Mouse (Mus musculus) myocyte (in vitro differentiated cells): ENCODE data around the gene Mpc1. TPM values are rescaled to one million over a fixed set of nuclear protein-coding genes. Genes with fewer than 3 reads are reported as not detected.

Experiments
- H3K27me3 ChIP-seq: one replicate; pipeline ENCODE4 v1.6.1; 2011; ENCODE audit not compliant: control insufficient read depth, insufficient read depth, insufficient read length
- H3K36me3 ChIP-seq: one replicate; pipeline ENCODE4 v1.6.1; 2011; ENCODE audit not compliant: control insufficient read depth, insufficient read depth
- H3K4me2 ChIP-seq: one replicate; pipeline ENCODE4 v1.6.1; 2011; ENCODE audit warnings: low read depth, control low read depth
- H3K4me3 ChIP-seq: one replicate; pipeline ENCODE4 v1.5.1; 2011; ENCODE audit warnings: mild to moderate bottlenecking, control low read depth, moderate library complexity
- H3K79me2 ChIP-seq: one replicate; pipeline ENCODE4 v1.6.1; 2011; ENCODE audit not compliant: control insufficient read depth, insufficient read depth
- H3ac ChIP-seq: one replicate; pipeline ENCODE4 v1.6.1; 2011; ENCODE audit not compliant: control insufficient read depth, insufficient read length
- CEBPB ChIP-seq: IDR thresholded peaks from 2 replicates; pipeline ENCODE4 v1.6.1; 2011; ENCODE audit warnings: mild to moderate bottlenecking, moderate library complexity; ENCODE audit not compliant: poor library complexity, insufficient read depth, severe bottlenecking
- E2F4 ChIP-seq: IDR thresholded peaks from one replicate; pipeline ENCODE4 v1.6.1; 2011; ENCODE audit warnings: mild to moderate bottlenecking, control low read depth, moderate library complexity; ENCODE audit not compliant: insufficient read depth
- MAX ChIP-seq: IDR thresholded peaks from one replicate; pipeline ENCODE4 v1.6.1; 2011; ENCODE audit warnings: low read depth, mild to moderate bottlenecking, control low read depth
- MYOD1 ChIP-seq, 3 experiments: IDR thresholded peaks; one replicate each; pipeline ENCODE4 v1.6.1; 2011; ENCODE audit warnings: control low read depth in 2 of 3, low read depth in 2 of 3, mild to moderate bottlenecking in 2 of 3, moderate library complexity in 1 of 3; ENCODE audit not compliant: insufficient read length in 2 of 3, control insufficient read depth in 1 of 3
- MYOG ChIP-seq, 3 experiments: IDR thresholded peaks; one replicate each; pipeline ENCODE4 v1.6.1; 2011; ENCODE audit warnings: control low read depth in 2 of 3, low read depth in 2 of 3, mild to moderate bottlenecking in 2 of 3; ENCODE audit not compliant: insufficient read length in 2 of 3, control insufficient read depth in 1 of 3, insufficient read depth in 1 of 3
- POLR2A ChIP-seq: IDR thresholded peaks from one replicate; pipeline ENCODE4 v1.6.1; 2011; ENCODE audit warnings: low read depth, mild to moderate bottlenecking, control low read depth, moderate library complexity; ENCODE audit not compliant: insufficient read length
- POLR2AphosphoS2 ChIP-seq: IDR thresholded peaks from one replicate; pipeline ENCODE4 v1.6.1; 2011; ENCODE audit warnings: low read depth, control low read depth; ENCODE audit not compliant: insufficient read length
- REST ChIP-seq: IDR thresholded peaks from one replicate; pipeline ENCODE4 v1.6.1; 2011; ENCODE audit warnings: mild to moderate bottlenecking, control low read depth, moderate library complexity; ENCODE audit not compliant: insufficient read depth, insufficient read length
- SRF ChIP-seq: IDR thresholded peaks from one replicate; pipeline ENCODE4 v1.6.1; 2011; ENCODE audit warnings: low read depth; ENCODE audit not compliant: control insufficient read depth, insufficient read length
- TCF12 ChIP-seq: IDR thresholded peaks from one replicate; pipeline ENCODE4 v1.6.1; 2011; ENCODE audit warnings: mild to moderate bottlenecking, control low read depth; ENCODE audit not compliant: poor library complexity, insufficient read depth, severe bottlenecking
- TCF3 ChIP-seq: IDR thresholded peaks from one replicate; pipeline ENCODE4 v1.6.1; 2011; ENCODE audit warnings: low read depth, control low read depth; ENCODE audit not compliant: insufficient read length
- USF1 ChIP-seq: IDR thresholded peaks from one replicate; pipeline ENCODE4 v1.6.1; 2011; ENCODE audit warnings: low read depth, mild to moderate bottlenecking, control low read depth, moderate library complexity
- polyA plus RNA-seq: library from polyadenylated mRNA; unstranded; fragments of >200 nt; fragmentation: generic; extraction: Trizol; gene quantifications from one replicate; pipeline ENCODE4 v1.2.1, GENCODE M21; 2012; ENCODE audit warnings: missing spikeins

The Mpc1 gene
- polyA plus RNA-seq, 1 experiment = 66.6 TPM

- Histone ChIP-seq H3K36me3 (no peaks in the 10 kb centered on the region), H3K4me3 (no peak overlapping the region), H3K27me3 (peaks cover 25% of the 10 kb centered on the region), H3K4me2 (no peak overlapping the region), H3ac (no peak overlapping the region), H3K79me2 (no peaks in the 10 kb centered on the region)
- TF ChIP-seq POLR2AphosphoS2 (no peak), TCF12 (no peak), SRF (no peak), MAX (no peak), MYOG (IDR thresholded peaks at IDR 0.05; ENCODE audit: control insufficient read depth in 1 of 3, insufficient read depth in 1 of 3, insufficient read length in 2 of 3, low read depth in 2 of 3) (no peak), TCF3 (no peak), E2F4 (no peak)
Observed at GRCm38 (mm10) chr17:8276680-8277079, 6.0 kb upstream of the Mpc1 start.

- TF ChIP-seq SRF (no peak), USF1 (peak; percentile 16)
- Histone ChIP-seq H3ac (no peak overlapping the region), H3K36me3 (no peaks in the 10 kb centered on the region), H3K79me2 (no peaks in the 10 kb centered on the region), H3K27me3 (peaks cover 24% of the 10 kb centered on the region), H3K4me3 (no peak overlapping the region), H3K4me2 (no peak overlapping the region)
Observed at GRCm38 (mm10) chr17:8277266-8277665, 5.4 kb upstream of the Mpc1 start.

DNA sequence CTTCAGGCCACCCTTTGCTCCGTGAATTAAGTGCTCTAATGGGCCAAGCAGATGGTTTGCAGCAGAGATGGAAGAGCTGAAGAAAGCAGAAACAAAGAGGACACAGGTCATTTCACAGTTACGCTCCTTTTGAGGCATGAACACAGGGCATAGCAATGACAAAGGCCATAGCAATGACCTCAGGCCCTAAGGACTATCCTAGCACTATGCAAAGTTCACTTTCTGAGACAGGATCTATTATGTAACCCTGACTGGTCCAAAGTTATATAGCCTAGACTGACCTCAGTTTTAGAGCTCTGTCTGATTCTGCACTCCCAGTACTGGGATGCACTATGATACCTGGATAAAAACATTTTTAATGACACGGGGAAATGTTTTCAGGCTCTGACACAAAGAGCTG, 4.3 kb upstream of the Mpc1 start:
- no peak overlapping the region for H3K4me2 ChIP-seq
- TF ChIP-seq REST = no peak
- H3K79me2 ChIP-seq = no peaks in the 10 kb centered on the region
- no peaks in the 10 kb centered on the region for H3K36me3 ChIP-seq
- H3ac ChIP-seq = no peak overlapping the region
- no peak overlapping the region for H3K4me3 ChIP-seq
- H3K27me3 ChIP-seq = peaks cover 15% of the 10 kb centered on the region

- Histone ChIP-seq H3K4me3 (peak overlapping the region; percentile 85), H3K4me2 (peak overlapping the region; percentile 82), H3K79me2 (peaks cover 8% of the 10 kb centered on the region), H3K27me3 (no peaks in the 10 kb centered on the region), H3ac (peak overlapping the region; percentile 93), H3K36me3 (no peaks in the 10 kb centered on the region)
- TF ChIP-seq POLR2AphosphoS2 = peak; percentile 76
- TF ChIP-seq MYOG (IDR thresholded peaks at IDR 0.05; ENCODE audit: control insufficient read depth in 1 of 3, insufficient read depth in 1 of 3, insufficient read length in 2 of 3, low read depth in 2 of 3) = no peak
- TF ChIP-seq MAX = no peak
- peak; percentile 74 for TF ChIP-seq POLR2A
Observed at GRCm38 (mm10) chr17:8283526-8284253, 986 bp downstream of the Mpc1 start.

GRCm38 (mm10) chr17:8284254-8284661, 1.6 kb downstream of the Mpc1 start:
- H3K27me3 ChIP-seq = no peaks in the 10 kb centered on the region
- TF ChIP-seq POLR2AphosphoS2 (no peak), MYOD1 (IDR thresholded peaks at IDR 0.05; ENCODE audit: control insufficient read depth in 1 of 3, insufficient read length in 2 of 3, low read depth in 2 of 3) (peak in 1 of 3 experiments; percentile 2)

GRCm38 (mm10) chr17:8285056-8285455, 2.4 kb downstream of the Mpc1 start:
- Histone ChIP-seq H3K27me3 (no peaks in the 10 kb centered on the region), H3K79me2 (peaks cover 8% of the 10 kb centered on the region), H3ac (peak overlapping the region; percentile 93), H3K36me3 (no peaks in the 10 kb centered on the region), H3K4me3 (peak overlapping the region; percentile 85), H3K4me2 (peak overlapping the region; percentile 75)
- TF ChIP-seq MAX (no peak), E2F4 (no peak), POLR2AphosphoS2 (no peak), MYOD1 (IDR thresholded peaks at IDR 0.05; ENCODE audit: control insufficient read depth in 1 of 3, insufficient read length in 2 of 3, low read depth in 2 of 3) (no peak), CEBPB (no peak), USF1 (no peak)

More at GRCm38 (mm10) chr17:8284254-8284661, 1.6 kb downstream of the Mpc1 start:
- Histone ChIP-seq H3K4me3 (peak overlapping the region; percentile 85), H3K36me3 (no peaks in the 10 kb centered on the region), H3K4me2 (peak overlapping the region; percentile 75), H3ac (peak overlapping the region; percentile 93), H3K79me2 (peaks cover 8% of the 10 kb centered on the region)
